Mouse (Mus musculus) leukemia stem cell, adult 10-12 weeks (primary cell): ENCODE measurements around the gene Gm3327. TPM values are rescaled to one million over a fixed set of nuclear protein-coding genes. Genes with fewer than 3 reads are reported as not detected.

Experiments
- polyA plus RNA-seq: library from polyadenylated mRNA; stranded (reverse); fragments of >175 nt; gene quantifications from 2 replicates; pipeline ENCODE4 v1.2.3, GENCODE M21; 2012; ENCODE audit warnings: low replicate concordance

The Gm3327 gene
- polyA plus RNA-seq, result not detected in 2 replicates

GRCm38 (mm10) chr14:44123551-44123950 lies at the start of gene Gm3327:
Gene Gm3327, plus strand, starts transcription at chr14:44123851.

DNA sequence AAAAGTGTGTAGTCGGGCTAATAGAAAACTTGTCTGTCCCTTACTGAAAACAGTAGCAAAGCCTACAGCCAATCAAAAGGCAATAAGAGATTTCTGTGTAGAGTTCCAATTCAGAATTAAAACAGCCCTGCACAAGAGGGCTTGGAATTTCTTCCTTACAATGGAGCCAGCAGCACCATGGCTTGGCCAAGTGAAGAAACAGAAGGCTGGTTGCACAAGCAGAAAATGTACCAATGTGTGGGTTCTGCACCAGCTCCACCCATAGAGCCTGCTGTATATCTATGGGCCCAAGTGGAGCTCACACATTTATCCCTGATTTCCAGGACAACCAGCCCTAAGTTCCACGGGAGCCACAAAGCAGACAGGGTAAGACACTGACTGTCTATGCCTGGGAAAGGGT lies 21.3 kb upstream of the Gm3327 start, which contains the start of gene Ear2:
Gene Ear2, plus strand, starts transcription at position 301 of the 400 bp plus-strand sequence.

Other genes with a start within 250 kb of the Gm3327 start
- gene Ear1, start 248.3 kb upstream of the Gm3327 start, polyA plus RNA-seq, result not detected in 2 replicates
- gene Ear10, start 200.3 kb upstream of the Gm3327 start, polyA plus RNA-seq, result not detected in 2 replicates
- 0.24 TPM in 1 of 2 replicates, not detected in the other for gene Gm8113, start 198.5 kb upstream of the Gm3327 start, polyA plus RNA-seq
- gene Ang5, start 166.8 kb upstream of the Gm3327 start, polyA plus RNA-seq, result not detected in 2 replicates
- gene Ang6, start 121.6 kb upstream of the Gm3327 start, polyA plus RNA-seq, result not detected in 2 replicates
- 0.90 TPM in 1 of 2 replicates, not detected in the other for gene Ear2, start 21.2 kb upstream of the Gm3327 start, polyA plus RNA-seq
- gene Gm8212, start 73.8 kb downstream of the Gm3327 start, polyA plus RNA-seq, result not detected in 2 replicates
- not detected in 2 replicates for gene 4930503E14Rik, start 89.4 kb downstream of the Gm3327 start, polyA plus RNA-seq
- not detected in 2 replicates for gene Gm8220, start 161.7 kb downstream of the Gm3327 start, polyA plus RNA-seq
- not detected in 2 replicates for gene Gm5930, start 214.7 kb downstream of the Gm3327 start, polyA plus RNA-seq
- gene Gm8229, start 241.5 kb downstream of the Gm3327 start, polyA plus RNA-seq, result not detected in 2 replicates